Mouse (Mus musculus): ENCODE results near the gene Timmdc1.

The Timmdc1 gene

DNA sequence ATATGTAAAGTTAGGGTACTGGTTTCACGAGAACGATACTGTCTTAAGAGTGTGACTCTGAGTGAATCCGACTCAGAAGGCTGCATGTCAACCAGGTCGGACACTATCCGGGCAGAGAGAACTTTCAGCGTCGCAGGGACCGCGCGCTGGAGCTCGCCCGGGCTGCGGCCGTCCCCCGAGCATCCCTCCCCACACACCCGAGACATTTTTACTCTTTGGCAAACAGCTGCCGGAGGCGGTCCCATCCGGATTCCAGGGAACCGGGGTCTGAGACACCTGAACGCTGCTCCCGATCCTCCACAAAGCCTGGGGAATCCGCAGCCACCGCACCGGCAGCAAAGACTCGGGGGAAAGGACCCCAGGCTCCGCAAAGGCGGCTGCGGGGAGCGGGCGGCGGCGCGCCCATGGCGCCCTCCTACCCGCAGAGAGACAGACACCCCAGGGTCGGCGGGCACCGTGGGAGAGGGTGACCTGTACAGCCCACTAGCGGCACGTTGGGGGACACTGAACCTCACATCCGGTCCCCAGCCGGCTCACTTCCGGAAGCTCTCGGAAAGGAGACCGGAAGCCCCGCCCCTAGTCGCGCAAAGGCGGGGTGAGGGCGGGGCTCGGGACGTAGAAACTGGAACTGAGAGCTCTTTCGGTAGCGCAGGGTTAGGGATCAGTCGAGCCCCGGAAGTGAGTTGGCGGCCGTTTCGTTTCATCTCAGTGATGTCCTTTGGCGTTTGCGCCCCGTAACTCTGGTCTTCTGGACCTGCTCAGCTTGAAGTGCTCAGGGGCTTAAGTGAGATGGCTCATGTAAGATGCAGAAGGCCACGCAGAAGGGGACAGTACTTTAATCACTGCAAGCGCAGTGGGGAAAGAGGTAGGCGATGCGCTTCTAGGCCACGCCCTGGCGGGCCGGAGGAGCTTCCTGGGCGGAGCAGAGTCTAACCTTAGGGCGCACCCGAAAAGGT is at the start of gene Timmdc1:
TSS of gene Timmdc1 (minus strand) at position 535 of the 956 bp plus-strand sequence.
- peak; percentile 98 for DNase-seq

DNA sequence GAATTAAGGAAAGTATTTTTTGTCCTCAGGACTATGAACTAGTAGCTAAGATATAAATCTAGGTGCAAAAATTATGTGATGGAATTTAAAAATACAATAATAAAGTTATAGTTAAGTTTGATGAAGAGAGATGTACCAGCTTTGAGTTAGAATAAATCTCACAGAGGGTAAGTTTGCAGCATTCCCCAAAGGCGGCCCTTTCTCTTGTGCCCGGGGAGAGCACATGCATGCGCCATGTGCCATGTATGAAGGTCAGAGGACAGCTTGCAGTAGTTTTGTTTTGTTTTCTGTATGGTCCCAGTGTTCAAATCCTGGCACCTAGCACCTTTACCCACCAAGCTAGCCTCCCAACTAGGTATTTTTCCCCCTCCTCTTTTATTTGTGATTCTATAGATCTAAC is 49.0 kb upstream of the Timmdc1 start:
- DNase-seq = no peak

DNA sequence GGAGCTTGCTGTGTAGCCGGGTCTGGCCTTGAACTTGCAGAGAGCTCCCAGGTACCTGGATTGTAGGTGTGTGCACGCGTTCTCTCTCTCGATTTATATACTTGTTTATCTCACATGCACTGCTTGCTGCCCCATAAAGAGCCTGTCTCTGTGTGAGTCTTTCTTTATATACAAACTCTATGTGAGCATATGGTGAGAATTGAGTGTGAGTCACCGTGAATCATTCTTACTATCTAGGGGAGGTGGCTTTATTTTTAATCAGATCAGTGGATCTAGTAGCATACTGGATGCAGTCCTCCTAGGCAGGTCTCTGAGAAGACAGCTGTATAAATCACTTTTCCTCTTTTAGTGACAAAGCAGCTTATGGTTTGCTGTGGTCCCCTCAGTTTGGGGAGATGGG is 45.7 kb upstream of the Timmdc1 start:
- peak; percentile 46 for DNase-seq

DNA sequence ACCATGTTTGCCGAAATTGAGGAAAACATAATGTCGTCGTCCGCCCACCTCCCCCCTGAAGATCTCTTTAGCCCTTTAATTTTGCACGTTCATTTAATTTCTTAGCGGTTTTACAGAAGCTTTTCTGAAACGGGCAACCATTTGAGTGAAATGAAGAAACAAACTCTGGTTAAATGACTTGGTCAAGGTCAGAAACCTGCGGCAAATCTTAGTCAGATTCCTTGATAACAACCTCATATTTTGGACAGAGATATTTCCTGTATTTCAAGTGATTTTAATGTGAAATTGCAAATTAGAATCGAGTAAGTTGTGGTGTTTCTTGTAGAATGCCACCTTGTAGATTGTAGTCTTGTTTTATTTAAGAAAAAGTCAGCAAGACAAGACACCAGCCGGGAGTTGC is 41.1 kb upstream of the Timmdc1 start:
- no peak for DNase-seq

DNA sequence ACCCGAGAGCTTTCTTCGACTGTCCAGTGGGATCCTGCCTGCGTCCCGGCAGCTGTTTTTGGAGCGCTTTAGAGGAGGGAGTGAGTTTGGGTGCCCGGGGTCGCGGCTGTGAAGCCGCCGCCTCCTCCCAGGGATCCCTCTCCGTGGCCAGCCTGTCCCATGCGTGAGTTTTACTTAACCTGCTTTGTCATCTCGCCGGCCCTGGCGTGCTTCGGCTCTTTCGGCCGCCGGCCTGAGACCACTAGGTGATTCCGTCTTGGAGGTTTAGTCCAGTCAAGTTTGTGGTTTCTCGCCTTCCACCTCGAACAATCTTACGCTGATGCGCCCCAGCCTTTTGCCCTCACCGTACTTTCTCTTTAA is 40.5 kb upstream of the Timmdc1 start:
- DNase-seq = no peak

DNA sequence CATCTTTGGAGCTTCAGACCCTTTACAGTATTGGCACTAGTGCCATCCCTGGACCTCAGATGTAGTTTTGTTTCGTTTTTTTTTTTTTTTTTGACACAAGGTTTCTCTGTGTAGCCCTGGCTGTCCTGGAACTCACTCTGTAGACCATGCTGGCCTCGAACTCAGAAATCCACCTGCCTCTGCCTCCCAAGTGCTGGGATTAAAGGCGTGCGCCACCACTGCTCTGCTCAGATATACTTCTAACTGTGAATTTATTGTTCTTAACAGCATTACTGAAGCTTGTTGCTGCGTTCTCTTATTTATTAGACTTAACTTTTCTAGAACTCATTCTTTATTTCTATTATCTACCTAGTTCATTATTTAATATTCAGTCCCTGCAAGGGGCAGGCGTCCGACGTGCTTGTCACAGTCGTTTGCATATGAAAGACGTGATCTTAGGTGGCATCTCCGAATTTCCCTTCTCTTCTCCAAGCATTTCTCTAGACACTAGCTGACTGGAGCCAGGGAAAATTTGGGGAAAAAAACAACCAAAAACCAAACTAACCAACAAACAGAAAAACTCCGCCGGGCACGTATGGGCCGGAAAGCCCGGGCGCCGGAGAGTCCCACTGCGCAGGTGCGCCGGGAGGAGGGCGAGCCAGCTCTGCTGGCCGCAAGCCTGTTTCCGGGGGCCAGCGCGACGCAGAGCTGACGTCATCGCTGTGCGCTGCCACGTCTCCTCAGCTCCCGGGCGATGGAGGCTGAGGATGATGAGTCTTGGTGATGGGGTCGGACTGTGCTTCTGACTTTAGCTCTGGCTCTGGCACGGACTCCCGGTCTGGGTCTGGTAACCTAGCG is 39.9 kb upstream of the Timmdc1 start:
- peak; percentile 96 for DNase-seq

DNA sequence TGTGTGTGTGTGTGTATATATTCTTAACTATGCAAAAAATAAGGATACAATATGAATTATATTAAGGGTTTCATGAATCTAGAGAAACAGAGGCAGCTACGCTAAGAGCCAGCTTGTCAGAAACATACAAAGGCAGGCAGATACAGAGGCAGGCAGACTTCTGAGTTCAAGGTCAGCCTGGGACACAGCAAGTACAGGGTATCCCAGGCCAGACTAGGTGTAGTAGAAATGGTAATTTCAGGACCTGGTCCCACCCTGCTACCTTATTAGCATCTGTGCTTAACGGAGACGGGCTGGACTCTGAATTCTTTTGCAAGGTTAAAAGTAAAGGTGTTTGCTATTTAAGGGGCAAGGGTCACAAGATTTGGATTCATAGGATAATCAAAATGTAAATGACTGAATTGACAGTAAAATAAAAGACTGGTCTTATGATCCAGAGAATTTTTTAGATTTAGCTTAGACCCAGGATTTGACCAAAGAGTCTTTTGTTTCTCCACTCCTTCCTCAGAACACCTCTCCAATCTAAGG is 35.8 kb upstream of the Timmdc1 start, which contains the start of gene Tmem39a:
TSS of gene Tmem39a (plus strand) at position 478 of the 528 bp plus-strand sequence.
- no peak for DNase-seq

DNA sequence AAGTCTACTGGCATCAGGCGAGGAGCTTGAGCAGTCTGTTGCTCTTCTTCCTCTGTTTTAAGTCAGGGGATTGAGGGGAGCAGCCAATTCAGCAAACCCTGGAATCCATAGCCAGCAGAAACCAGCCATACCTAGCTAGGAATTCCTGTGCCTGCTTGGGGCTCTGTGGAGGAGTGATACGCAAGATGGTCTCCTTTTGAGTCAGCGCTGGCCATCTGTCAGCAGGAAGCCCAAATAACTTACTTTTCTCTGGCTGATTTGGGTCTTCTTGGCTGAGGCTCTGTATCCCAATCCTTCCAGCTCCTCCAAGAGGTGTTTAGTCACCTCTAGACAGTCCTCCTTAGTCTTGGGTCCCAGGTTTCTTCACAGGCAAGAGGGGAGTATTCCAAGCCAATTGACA is 33.5 kb upstream of the Timmdc1 start:
- no peak for DNase-seq

DNA sequence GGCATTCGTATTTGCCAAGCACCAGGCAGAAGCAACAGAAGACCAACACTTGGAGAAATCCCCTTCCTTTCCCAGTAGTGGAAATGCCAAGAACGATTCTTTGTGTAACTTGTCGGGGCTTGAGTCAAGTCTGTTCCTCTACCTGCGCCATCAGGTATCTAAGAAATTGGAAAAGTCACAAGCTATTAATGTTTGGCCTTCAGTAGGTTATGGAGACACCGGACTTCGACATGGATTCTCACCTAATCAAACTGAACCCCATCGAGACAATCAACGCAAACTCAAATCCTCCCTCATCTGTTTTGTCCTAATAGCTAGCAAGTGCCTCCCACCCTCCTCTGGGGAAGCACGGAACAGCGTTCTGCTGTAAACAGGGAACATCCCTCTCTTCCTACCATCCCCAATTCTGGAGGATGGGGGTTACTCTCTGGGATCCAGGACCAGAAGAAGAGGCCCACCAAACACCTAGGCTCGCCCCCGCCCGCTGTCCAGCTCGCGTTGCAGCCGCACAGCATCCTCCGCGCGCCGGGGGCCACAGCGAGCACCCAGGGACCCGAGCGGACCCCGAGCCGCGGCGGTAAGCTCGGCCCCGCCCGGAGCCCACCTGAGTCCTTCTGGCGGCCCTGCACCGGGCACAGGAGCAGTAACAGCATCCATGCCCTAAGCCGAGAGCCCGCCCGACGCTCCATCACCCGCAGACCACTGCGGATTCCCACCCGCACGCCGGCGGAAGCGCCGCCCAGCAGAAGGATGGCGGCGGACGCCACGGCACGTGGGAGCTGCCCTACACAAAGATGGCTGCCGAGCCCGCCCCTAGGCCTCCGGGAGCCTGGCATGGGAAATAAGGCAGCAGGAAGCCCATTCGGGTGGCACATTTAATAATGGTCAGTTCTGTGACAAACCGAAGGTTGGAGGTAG is 27.3 kb upstream of the Timmdc1 start, which contains the start of gene Poglut1:
TSS of gene Poglut1 (minus strand) at position 780 of the 918 bp plus-strand sequence.
- DNase-seq = peak; percentile 83

DNA sequence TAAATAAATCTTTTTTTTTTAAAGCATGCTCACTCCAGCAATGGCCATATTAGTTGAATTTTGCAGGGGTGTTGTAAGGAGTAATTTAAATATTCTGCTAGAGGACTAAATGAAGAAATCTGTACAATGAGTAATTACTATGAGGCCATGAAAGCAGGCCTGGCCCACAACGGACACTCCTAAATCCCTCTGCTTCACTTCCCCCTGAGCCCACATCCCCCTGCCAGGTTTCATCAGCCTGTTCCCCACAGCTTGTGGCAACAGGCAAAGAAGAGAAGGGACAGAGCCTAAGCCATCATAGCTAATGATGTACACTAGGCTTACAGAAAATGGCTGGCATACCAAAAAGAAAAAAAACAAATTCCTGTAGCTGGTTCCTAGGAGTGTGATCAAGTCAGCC is 25.5 kb upstream of the Timmdc1 start:
- no peak for DNase-seq

DNA sequence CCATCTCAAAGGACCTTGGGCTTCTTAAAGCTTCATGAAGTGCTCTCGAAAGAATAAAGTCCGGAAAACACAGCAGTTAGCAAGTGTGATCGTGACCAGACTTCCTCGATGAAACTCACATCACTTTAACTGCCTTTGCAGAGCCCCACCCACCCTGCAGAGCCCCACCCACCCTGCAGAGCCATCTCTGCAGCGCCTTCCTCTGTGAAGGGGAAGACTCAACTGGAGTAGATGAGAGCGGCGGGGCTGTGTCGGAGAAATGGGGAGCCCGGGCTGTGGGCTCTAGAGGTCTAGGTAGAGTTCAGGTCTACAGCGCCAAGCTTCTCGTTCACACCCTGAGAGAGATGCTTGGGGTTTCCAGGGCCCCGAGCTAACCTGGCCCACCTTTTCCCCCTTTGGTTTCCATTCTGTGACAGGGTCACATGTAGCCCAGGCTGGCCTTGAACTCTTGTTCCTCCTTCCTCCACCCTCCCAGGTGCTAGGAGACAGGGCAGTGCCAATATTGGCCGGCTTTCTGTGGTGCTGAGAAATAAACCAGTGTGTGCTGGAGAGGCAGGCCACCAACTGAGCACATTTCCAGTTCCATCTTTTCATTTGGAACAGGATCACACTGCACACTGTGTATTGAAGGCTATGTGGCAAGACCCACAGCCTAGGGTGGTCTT is 16.4 kb upstream of the Timmdc1 start:
- no peak for DNase-seq

DNA sequence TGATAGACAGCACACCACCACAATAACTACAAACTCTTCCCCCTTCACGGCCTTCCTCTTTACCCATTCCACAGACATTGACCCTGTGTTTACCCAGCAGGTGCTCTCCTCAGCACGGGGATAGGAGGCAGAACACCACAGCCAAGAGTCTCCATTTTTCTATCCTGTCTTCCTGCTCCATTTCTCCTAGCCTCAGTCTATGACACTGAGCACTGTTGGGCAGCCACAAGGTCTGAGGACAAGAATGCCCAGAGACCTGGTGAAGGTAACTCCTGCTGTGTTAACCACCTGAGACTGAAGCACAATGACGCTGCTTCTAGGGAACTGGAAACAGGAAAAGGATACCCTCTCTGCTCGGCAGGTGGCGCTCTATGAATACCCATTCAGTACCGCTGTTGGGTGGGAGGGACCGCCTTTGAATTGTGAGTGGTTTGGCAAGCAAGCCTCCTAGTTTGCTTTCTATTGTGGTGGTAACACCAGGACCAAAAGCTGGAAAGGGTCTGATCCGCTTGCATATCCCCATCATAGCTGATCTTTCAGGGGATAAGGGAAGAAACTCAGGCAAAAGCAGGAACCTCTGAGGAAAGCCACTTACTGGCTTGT is 14.2 kb upstream of the Timmdc1 start:
- peak; percentile 79 for DNase-seq

DNA sequence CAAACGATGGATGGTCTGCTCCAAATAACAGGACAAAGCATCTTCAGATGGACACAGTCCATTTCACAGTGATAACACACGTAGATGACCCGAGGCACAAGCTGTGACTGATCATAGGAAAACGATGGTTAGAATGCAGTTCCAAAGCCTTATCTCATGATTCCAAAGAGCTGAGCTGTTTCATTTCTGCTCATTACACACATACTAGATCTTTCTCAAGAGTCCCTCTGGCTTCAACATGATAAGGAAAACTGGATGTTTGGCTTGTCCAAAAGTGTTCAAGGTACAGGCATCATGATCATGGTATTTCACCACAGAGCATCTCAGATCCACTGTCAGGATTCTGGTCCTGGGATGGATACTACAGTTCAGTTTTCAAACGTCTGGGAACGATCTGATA is 3.8 kb upstream of the Timmdc1 start:
- no peak for DNase-seq

DNA sequence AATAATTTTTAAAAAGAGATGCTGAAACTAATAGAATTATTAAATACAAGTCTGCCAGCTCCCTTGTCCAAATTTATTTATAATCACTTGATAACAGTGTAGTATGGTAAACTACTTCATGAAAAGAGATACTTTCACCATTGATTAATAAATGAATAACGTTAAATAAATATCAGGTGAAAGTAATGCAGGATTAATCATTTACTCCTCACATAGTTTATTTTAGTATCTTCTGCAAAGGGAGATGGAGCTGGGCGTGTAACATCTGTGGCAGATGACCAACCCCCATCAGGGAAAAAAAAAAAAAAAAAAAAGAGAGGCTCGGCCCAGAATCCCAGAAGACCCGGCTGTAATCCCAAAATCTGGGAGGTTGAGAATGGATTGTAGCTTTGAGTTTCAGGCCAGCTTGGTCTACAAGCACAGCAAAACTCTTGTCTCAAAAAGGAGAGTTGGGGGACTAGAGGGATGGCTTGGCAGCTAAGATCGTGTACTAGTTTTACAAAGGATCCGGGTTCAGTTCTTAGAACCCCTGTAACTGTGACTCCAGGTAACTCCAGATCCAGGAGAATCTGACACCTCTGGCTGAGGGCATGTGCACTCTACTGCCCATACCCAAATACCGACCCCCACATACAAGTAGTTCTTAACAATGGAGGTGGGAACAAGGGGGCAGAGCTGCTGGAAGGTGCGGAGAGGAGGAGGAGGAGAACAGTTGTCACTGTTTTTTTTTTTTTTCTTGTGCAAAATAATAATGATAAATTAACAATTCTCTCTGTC is 1.1 kb downstream of the Timmdc1 start:
- DNase-seq = no peak

DNA sequence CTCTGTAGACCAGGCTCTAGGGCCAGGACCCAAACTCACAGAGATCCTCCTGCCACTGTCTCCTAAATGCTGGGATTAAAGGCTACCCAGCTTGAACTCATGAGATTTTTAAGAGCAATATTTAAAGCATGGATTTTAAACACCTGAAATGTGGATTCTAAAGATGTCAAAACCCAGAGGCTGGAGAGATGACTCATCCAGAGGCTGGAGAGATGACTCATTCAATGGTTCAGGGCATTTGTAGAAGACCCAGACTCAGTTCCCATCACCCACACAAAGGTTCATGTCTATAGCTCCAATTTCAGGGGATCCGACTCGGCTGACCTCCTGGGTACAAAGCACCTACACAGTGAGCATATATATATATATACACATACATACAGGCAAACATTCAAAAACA is 3.3 kb downstream of the Timmdc1 start:
- no peak for DNase-seq

DNA sequence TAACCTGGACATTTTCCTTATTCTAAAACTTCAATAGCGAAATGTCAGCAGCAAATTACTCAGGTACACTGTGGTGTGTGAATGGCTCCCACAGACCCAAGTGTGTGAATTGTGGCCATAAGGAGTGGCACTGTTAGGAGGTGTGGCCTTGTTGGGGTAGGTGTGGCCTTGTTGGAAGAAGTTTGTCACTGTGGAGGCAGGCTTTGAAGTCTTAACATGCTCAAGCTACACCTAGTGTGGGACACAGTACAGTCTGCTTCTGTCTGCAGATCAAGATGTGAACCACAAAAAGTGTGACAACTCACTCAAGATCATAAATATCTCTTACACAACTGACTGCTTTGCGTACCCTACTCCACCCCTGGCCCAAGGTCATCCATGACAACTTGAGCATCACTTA is 11.6 kb downstream of the Timmdc1 start:
- DNase-seq = no peak

DNA sequence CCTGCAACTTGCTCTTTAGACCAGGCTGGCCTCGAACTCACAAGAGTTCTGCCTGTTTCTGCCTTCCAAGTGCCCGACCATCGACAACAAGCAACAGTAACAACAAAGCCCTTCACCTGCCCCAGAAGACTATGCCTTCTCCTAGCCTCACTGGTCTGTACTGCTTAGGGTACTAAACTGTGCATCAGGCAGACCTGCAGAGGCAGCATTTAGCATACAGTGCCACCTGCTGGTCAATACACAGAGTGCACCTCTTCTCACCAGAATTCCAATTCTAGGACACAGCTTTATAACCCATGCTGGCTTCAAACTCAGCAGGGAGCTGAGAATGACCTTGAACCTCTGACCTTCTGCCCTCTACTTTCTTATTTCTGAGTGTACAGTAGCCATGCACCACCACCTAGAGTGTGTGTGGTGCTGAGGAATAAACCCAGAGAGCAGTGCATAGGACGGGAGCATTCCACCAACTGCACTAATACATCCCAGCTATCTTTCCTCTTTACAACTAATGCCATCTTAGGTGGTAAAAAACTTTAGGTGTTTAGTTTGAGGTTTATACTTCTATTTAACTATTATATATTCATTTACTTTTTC is 16.3 kb downstream of the Timmdc1 start:
- DNase-seq = peak; percentile 67

DNA sequence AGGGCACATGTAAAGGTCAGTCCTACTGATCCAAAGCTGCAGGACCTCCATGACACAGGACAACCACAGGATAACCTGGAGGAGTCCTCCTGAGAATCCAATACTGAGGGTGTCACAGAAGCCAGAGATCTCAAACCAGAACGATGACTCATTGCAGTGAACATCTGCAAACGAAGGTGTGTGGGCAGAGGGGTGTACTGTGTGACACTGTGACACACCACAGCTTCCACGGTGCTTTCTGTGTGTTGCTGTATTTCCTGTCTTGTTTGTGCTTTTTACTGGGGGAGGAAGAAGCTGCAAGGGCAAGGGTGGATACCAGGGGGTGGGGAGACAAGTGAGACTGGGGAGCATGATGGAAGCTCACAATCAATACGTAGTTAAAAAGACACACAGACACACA is 18.9 kb downstream of the Timmdc1 start:
- no peak for DNase-seq

DNA sequence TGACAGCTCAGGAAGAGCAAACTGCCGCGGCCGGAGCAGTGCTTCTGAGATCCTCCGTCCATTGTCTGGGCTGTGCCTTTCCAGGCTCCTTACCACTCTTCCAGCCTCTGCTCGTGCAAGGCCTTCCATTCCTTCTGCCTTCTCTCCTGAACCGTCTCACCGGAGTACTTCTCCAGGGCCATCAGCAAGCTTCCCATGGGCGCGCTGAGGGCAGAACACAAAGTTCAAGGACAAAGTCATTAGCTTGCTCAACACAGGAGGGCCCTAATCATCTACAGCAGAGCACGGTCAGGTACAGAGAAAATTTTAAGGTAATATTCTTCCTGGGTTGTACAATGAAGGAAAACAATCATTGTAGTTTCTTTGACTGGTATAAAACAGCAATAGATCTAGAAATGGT is 20.0 kb downstream of the Timmdc1 start:
- no peak for DNase-seq

DNA sequence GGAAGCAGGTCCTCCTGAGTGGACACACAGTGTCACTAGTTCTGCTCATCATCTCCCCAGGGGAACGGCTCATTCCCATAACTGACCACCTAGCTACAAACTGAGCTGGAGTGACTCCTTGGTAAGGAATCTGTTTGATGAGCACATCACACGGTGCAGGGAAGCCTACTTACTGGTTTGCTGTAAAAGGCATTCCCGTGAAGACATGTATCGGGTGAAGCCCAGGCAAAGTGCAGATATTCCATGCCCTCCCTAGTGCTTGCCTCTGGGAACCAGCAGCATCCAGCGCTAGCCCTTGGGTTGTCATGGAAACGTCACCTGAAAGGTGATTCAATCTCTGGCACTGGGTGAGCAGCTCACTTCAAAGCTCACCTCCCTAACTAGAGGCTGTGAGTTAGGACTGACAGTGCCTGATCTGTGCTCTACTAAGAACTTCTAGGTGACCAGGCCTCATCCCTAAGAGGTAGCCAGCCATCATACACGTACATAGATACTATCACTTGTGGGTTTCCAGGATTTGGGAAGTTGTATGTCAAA is 25.8 kb downstream of the Timmdc1 start:
- no peak for DNase-seq

Data from right cerebral cortex, adult 18-20 months (tissue).